8 mouse cellular contexts compared by ENCODE assay signal in genomic region chr11:73176608-73177508, GRCm38 (mm10). TPM values are rescaled to one million over a fixed set of nuclear protein-coding genes. Genes with fewer than 3 reads are reported as not detected.
DNase-seq lines count a peak whose midpoint lies in the region; ATAC-seq and TF ChIP-seq lines count a peak whose summit lies in the region.

Gene Emc6, minus strand, starts transcription at chr11:73177037.
Gene Tax1bp3, plus strand, starts transcription at chr11:73177083.

- DNase-seq in 3T3-L1 (ENCODE audit: low read depth, low spot score) = peak; percentile 98
- peak; percentile 92 to 95 for DNase-seq in adrenal gland, postnatal 4 days (ENCODE audit: low spot score in 2 of 2)
- peak; percentile 100 for DNase-seq in embryonic facial prominence, embryonic 14.5 days (ENCODE audit: low spot score)
- DNase-seq in heart, adult 8-10 months (ENCODE audit: low spot score) = peak; percentile 96
- peak; percentile 97 for DNase-seq in kidney, adult 9 months
- peak; percentile 99 for DNase-seq in limb, embryonic 14.5 days (ENCODE audit: low spot score)
- DNase-seq in midbrain, postnatal 0 days (ENCODE audit: low spot score) = peak; percentile 99
- peak; percentile 90 to 93 for DNase-seq in spleen, postnatal 14 days (ENCODE audit: low spot score in 2 of 2)

- peak; percentile 98 for ATAC-seq in embryonic facial prominence, embryonic 14.5 days (ENCODE audit: low read depth)
- peak; percentile 97 for ATAC-seq in limb, embryonic 14.5 days (ENCODE audit: low FRiP score, low read depth)
- ATAC-seq in midbrain, postnatal 0 days (ENCODE audit: low FRiP score) = peak; percentile 97

- H3K4me2 ChIP-seq in embryonic facial prominence, embryonic 14.5 days (ENCODE audit: low read depth, low read length) = peak within 1 kb of the TSS; percentile 72
- peak within 1 kb of the TSS; percentile 74 for H3K4me2 ChIP-seq in limb, embryonic 14.5 days (replicated peaks; ENCODE audit: low read depth, low read length, severe bottlenecking)
- peak within 1 kb of the TSS; percentile 74 for H3K4me2 ChIP-seq in midbrain, postnatal 0 days (ENCODE audit: low read depth, low read length, poor library complexity, severe bottlenecking)

- H3K9me3 ChIP-seq in embryonic facial prominence, embryonic 14.5 days (ENCODE audit: control insufficient read depth, low read length) = no peaks in the 10 kb centered on the region
- H3K9me3 ChIP-seq in limb, embryonic 14.5 days (ENCODE audit: control insufficient read depth, low read length) = no peaks in the 10 kb centered on the region
- H3K9me3 ChIP-seq in midbrain, postnatal 0 days (ENCODE audit: low read length) = no peaks in the 10 kb centered on the region

- H3K27me3 ChIP-seq in embryonic facial prominence, embryonic 14.5 days (replicated peaks; ENCODE audit: control insufficient read depth, insufficient read depth, low read length) = no peaks in the 10 kb centered on the region
- H3K27me3 ChIP-seq in limb, embryonic 14.5 days (ENCODE audit: control insufficient read depth, insufficient read depth, low read length) = no peaks in the 10 kb centered on the region
- no peaks in the 10 kb centered on the region for H3K27me3 ChIP-seq in midbrain, postnatal 0 days (ENCODE audit: insufficient read depth, low read length)

- WGBS in embryonic facial prominence, embryonic 14.5 days = 2% methylated on average over 50 of the region's 81 CpGs
- 1% methylated on average over 34 of the region's 81 CpGs for WGBS in limb, embryonic 14.5 days
- WGBS in midbrain, postnatal 0 days = under 1% methylated on average over 80 of the region's 81 CpGs

- H3K4me1 ChIP-seq in embryonic facial prominence, embryonic 14.5 days (ENCODE audit: control insufficient read depth, insufficient read depth, low read length) = peaks cover 19% of the 10 kb centered on the region
- H3K4me1 ChIP-seq in limb, embryonic 14.5 days (ENCODE audit: control insufficient read depth, insufficient read depth, low read length) = peaks cover 22% of the 10 kb centered on the region
- no peaks in the 10 kb centered on the region for H3K4me1 ChIP-seq in midbrain, postnatal 0 days (ENCODE audit: insufficient read depth, low read length)

- no peak; the same call in 1 of the 2 replicates for TF ChIP-seq CTCF in midbrain, postnatal 0 days (IDR thresholded peaks at IDR 0.05)

- peak within 1 kb of the TSS; percentile 93 for H3K27ac ChIP-seq in embryonic facial prominence, embryonic 14.5 days (replicated peaks; ENCODE audit: low read depth, low read length)
- H3K27ac ChIP-seq in limb, embryonic 14.5 days (replicated peaks; ENCODE audit: low read depth, low read length) = peak within 1 kb of the TSS; percentile 92
- peak within 1 kb of the TSS; percentile 83 for H3K27ac ChIP-seq in midbrain, postnatal 0 days (ENCODE audit: low read depth, low read length)

- H3K9ac ChIP-seq in embryonic facial prominence, embryonic 14.5 days (ENCODE audit: low read depth, low read length) = peak within 1 kb of the TSS; percentile 93
- peak within 1 kb of the TSS; percentile 84 for H3K9ac ChIP-seq in limb, embryonic 14.5 days (ENCODE audit: low read depth, low read length, severe bottlenecking)
- H3K9ac ChIP-seq in midbrain, postnatal 0 days (replicated peaks; ENCODE audit: low read length, poor library complexity, severe bottlenecking) = peak within 1 kb of the TSS; percentile 86

- H3K4me3 ChIP-seq in embryonic facial prominence, embryonic 14.5 days (ENCODE audit: low read depth, low read length) = peak within 1 kb of the TSS; percentile 97
- peak within 1 kb of the TSS; percentile 98 for H3K4me3 ChIP-seq in limb, embryonic 14.5 days (replicated peaks; ENCODE audit: low read length)
- H3K4me3 ChIP-seq in midbrain, postnatal 0 days (ENCODE audit: low read depth, low read length) = peak within 1 kb of the TSS; percentile 93

- peaks cover 31% of the 10 kb centered on the region for H3K36me3 ChIP-seq in embryonic facial prominence, embryonic 14.5 days (ENCODE audit: control insufficient read depth, insufficient read depth, low read length)
- H3K36me3 ChIP-seq in limb, embryonic 14.5 days (ENCODE audit: control insufficient read depth, insufficient read depth, low read length) = peaks cover 31% of the 10 kb centered on the region
- 0 out of 2 replicates have a peak, but pooled peaks cover 3% of the 10 kb centered on the region for H3K36me3 ChIP-seq in midbrain, postnatal 0 days (ENCODE audit: insufficient read depth, low read length)

- peak; percentile 59; the same call in 1 of the 2 replicates for TF ChIP-seq POLR2A in limb, embryonic 14.5 days (IDR thresholded peaks at IDR 0.05; ENCODE audit: borderline replicate concordance, extremely low read depth, insufficient read depth, insufficient read length)

RNA-seq across cellular contexts. Expression of gene Emc6, which starts in this region (rescaled TPM):
- 10 to 100 TPM; 60.5 to 72.1 TPM for total RNA-seq in adrenal gland, postnatal 4 days (2021)
- polyA plus RNA-seq in embryonic facial prominence, embryonic 14.5 days (2014; fragmentation: Nextera tagmentation; extraction: Ambion mirVana) = 107 and 111 TPM in 2 replicates
- 10 to 100 TPM; 80.9 to 93.8 (median 89.9) TPM for total RNA-seq in heart, adult 8-10 months (2022)
- 64.7 and 79.8 TPM in 2 replicates for polyA plus RNA-seq in limb, embryonic 14.5 days (2012; rRNA removed)
- polyA plus RNA-seq in limb, embryonic 14.5 days (2014; fragmentation: Nextera tagmentation; extraction: Ambion mirVana) = 101 and 102 TPM in 2 replicates
- 141 and 143 TPM in 2 replicates for total RNA-seq in midbrain, postnatal 0 days (2014; rRNA removed)
- 169 and 182 TPM in 2 replicates for polyA plus RNA-seq in midbrain, postnatal 0 days (2015; fragmentation: Nextera tagmentation; extraction: Ambion mirVana)

RNA-seq across cellular contexts. Expression of gene Tax1bp3, which starts in this region (rescaled TPM):
- total RNA-seq in adrenal gland, postnatal 4 days (2021) = 10 to 100 TPM; 74.0 to 82.4 TPM
- polyA plus RNA-seq in embryonic facial prominence, embryonic 14.5 days (2014; fragmentation: Nextera tagmentation; extraction: Ambion mirVana) = 188 and 213 TPM in 2 replicates
- total RNA-seq in heart, adult 8-10 months (2022) = 10 to 100 TPM; 36.7 to 52.6 (median 46.8) TPM
- polyA plus RNA-seq in limb, embryonic 14.5 days (2012; rRNA removed) = 106 and 135 TPM in 2 replicates
- polyA plus RNA-seq in limb, embryonic 14.5 days (2014; fragmentation: Nextera tagmentation; extraction: Ambion mirVana) = 224 and 235 TPM in 2 replicates
- 43.8 and 55.6 TPM in 2 replicates for total RNA-seq in midbrain, postnatal 0 days (2014; rRNA removed)
- polyA plus RNA-seq in midbrain, postnatal 0 days (2015; fragmentation: Nextera tagmentation; extraction: Ambion mirVana) = 91.0 and 100 TPM in 2 replicates

Comparison
In these comparisons a context has a peak if more than half of its experiments do, and no peak if none do; other contexts are left out.
1. Peak in every context shown above with its lines: DNase-seq, ATAC-seq, H3K4me3 ChIP-seq and H3K27ac ChIP-seq.